Mouse (Mus musculus): ENCODE measurements at regions not wholly inside any gene's neighbourhood (a gene's known extent, or its start where the extent isn't known, plus 50 kb on each side); places are given as distances from the start of the nearest gene placed in this dataset.
A peak's percentile ranks its signal among the peaks of the same experiment; 100 is the strongest.

GRCm38 (mm10) chr3:52607379-52608085 lies 339.4 kb downstream of the Foxo1 start:
- intact Hi-C loops (cut with DNase I) = loop anchor here (5.0 kb wide), 2 partner anchors 35 to 150 kb away; no protein-coding TSS in a partner anchor
- H3K27ac ChIP-seq = peak overlapping the region; percentile 46
- no peak overlapping the region for H3K4me3 ChIP-seq
- DNase-seq = peak; percentile 52
- no peak for TF ChIP-seq CTCF (IDR thresholded peaks at IDR 0.05)

DNA sequence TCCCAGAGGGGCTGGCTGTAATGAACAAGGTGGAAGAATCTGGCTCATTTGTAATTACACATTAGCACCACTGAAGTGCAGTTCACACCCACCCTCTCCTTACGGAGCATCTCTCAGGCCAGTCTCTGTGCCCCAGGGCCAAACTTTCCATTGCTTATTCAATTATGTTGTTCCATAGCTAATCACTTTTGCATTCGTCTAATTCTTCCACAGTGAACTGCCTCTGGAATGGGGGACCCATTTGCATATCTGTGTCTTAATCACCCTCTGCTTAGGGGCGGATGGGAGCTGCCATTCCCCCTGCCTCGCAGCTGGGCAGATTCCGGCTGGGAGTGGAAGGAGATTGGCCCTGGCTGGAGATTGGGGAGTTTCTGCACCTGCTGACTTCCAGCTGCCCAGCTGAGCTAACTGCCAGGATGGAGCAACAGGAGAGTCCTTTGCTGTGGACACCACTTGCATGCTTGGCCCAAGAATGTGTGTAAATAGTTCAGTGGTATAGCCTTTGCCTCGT lies 337.2 kb downstream of the Foxo1 start:
- H3K27ac ChIP-seq = peak overlapping the region; percentile 57
- DNase-seq = peak; percentile 62
- H3K4me3 ChIP-seq = no peak overlapping the region
- intact Hi-C loops (cut with DNase I) = loop anchor here (5.0 kb wide), 2 partner anchors 37 to 152 kb away; no protein-coding TSS in a partner anchor
- no peak for TF ChIP-seq CTCF (IDR thresholded peaks at IDR 0.05)

DNA sequence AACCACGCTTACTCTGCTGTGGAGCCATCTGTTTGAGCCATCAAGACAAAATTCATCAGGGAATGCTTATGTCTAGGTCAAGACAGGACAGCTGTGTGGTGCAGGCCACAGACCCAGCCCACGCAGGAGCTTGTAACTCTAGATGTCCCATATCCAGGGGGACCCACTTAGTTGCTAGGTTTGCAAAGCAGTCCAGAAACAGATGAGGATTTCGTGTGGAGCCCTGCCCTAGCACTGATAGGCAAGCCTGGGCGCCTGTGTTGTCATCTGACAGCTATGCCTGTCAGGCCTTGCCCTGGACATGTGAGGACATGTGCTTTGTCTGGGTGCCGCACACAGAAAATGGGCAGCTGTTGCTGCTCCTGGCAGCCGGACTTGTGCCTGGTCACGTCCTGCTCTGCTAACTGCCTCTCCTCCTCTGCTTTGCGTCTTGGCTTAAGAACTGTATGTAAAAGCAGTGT lies 335.1 kb downstream of the Foxo1 start:
- H3K27ac ChIP-seq = peak overlapping the region; percentile 97
- peak; percentile 86 for DNase-seq
- no peak for TF ChIP-seq CTCF (IDR thresholded peaks at IDR 0.05)
- intact Hi-C loops (cut with DNase I) = loop anchor here (2.0 kb wide), 1 partner anchor 72 kb away; no protein-coding TSS in a partner anchor
- 0 out of 2 replicates have a peak overlapping the region, but pooled peaks have one; percentile 11 for H3K4me3 ChIP-seq

DNA sequence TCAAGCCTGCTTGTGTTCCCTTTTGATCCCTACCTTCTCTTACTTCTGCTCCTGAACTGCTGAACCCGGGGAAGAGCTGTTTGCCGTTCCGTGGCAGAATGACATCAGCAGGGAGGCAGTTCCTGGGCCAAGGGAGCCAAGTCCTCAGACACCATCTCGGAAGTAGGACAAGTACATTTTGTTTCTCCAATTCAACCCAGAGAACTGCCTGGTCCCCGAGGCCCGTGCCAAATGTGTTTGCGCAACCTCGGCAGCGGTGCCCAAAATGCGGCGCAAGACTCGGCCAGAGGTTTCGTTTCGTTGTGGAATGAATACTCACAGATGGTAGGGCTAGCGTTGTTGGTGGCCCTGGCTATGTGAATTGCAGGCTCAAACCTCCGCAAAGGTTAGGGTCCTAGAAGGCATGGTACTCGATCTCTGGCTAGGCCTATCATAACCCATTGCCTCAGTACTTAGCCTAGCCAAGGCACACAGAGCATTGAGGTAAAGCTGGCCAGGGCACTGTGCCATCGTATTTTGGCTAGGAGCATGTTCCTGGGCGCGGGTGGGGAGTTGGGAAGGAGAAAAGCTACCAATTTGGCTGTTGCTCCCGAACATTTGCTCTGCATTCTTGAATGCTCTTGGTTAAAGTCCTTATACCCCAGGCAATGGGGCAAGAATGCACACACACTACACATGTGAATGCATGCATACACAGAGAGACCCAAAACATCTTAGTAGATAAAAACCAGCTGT lies 333.0 kb downstream of the Foxo1 start:
- intact Hi-C loops (cut with DNase I) = no loop called here

GRCm38 (mm10) chr3:52600581-52600980 lies 332.4 kb downstream of the Foxo1 start:
- Histone ChIP-seq H3K27ac (peak overlapping the region; percentile 97), H3K4me3 (peak overlapping the region; percentile 65)
- intact Hi-C loops (cut with DNase I) = no loop called here
- TF ChIP-seq CTCF (IDR thresholded peaks at IDR 0.05) = no peak
- peak; percentile 88 for DNase-seq

More for the DNA sequence above, 333.0 kb downstream of the Foxo1 start:
- H3K4me3 ChIP-seq = peak overlapping the region; percentile 65
- peak; percentile 98 for DNase-seq
- H3K27ac ChIP-seq = peak overlapping the region; percentile 97
- TF ChIP-seq CTCF (IDR thresholded peaks at IDR 0.05) = no peak

GRCm38 (mm10) chr3:52600146-52600545 lies 332.0 kb downstream of the Foxo1 start:
- DNase-seq = peak; percentile 89
- peak overlapping the region; percentile 97 for H3K27ac ChIP-seq
- no peak for TF ChIP-seq CTCF (IDR thresholded peaks at IDR 0.05)

DNA sequence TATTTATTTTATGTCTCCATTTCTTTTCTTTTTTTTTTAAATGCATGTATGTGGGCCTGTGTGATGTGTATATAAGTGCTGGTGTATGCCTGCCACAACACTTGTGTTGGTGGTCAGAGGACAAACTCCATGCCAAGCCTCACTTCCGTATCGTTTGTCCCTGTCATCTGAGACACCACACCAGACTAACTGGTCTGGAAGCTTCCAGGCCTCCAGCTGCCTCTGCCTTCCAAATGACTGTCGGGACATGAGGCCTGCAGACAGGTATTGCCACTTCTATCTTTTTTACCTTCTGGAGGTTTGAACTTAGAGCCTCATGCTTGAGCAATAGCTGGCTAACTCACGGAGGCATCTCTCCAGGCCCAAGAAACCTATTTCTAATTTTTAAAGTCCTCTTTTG lies 318.3 kb downstream of the Foxo1 start:
- Histone ChIP-seq H3K4me3 (no peak overlapping the region), H3K27ac (no peak overlapping the region)
- DNase-seq = peak; percentile 41
- intact Hi-C loops (cut with DNase I) = loop anchor here (10.0 kb wide), 1 partner anchor 182 kb away; no protein-coding TSS in a partner anchor
- no peak for TF ChIP-seq CTCF (IDR thresholded peaks at IDR 0.05)

More at GRCm38 (mm10) chr3:52600146-52600545, 332.0 kb downstream of the Foxo1 start:
- H3K4me3 ChIP-seq = peak overlapping the region; percentile 65; the same call in 1 of the 2 replicates
- intact Hi-C loops (cut with DNase I) = no loop called here

DNA sequence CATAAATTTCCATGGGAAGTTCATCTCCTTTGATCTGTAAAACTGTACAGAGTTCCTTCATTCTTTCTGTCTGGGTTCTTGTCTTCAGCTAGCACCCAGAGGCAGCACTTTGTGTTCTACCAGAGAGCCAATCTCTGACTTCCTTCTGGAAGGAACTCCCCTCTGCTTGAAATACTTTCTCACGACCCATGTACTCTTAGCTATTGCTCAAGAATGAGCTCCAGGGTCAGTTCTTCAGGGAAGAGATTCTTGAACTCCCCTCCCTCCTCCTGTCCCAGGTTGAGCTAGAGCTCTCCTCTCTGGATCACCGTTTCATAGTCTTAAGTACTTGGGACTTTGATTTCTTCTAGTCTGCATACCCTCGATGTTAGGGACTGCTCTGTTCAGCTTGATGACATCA lies 311.8 kb downstream of the Foxo1 start:
- intact Hi-C loops (cut with DNase I) = loop anchor here (5.0 to 10.0 kb wide), 2 partner anchors 38 to 175 kb away; no protein-coding TSS in a partner anchor
- DNase-seq = no peak
- TF ChIP-seq CTCF (IDR thresholded peaks at IDR 0.05) = no peak

DNA sequence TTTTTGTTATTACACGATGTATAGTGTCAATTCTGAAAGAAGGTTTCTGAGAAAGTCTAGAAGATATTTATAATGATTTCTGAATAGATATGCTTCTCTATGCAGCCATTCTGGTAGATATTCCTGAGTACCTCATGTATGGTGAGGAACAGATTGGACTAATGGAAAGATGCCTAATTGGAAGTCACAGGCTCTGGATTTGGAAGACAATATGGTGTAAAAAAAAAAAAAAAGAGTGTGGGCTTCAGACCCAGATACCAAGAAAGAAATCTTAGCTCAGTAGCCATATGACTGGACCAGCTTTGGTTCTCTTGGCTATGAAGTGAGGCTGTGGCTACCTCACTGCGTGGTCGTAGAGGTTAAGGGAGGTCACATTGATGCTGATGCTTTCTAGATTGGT lies 311.0 kb downstream of the Foxo1 start:
- H3K4me3 ChIP-seq = no peak overlapping the region
- intact Hi-C loops (cut with DNase I) = no loop called here
- TF ChIP-seq CTCF (IDR thresholded peaks at IDR 0.05) = no peak
- 0 out of 2 replicates have a peak overlapping the region, but pooled peaks have one; percentile 20 for H3K27ac ChIP-seq
- DNase-seq = no peak

More for the DNA sequence above, 311.8 kb downstream of the Foxo1 start:
- Histone ChIP-seq H3K4me3 (no peak overlapping the region), H3K27ac (peak overlapping the region; percentile 20; the same call in 1 of the 2 replicates)

DNA sequence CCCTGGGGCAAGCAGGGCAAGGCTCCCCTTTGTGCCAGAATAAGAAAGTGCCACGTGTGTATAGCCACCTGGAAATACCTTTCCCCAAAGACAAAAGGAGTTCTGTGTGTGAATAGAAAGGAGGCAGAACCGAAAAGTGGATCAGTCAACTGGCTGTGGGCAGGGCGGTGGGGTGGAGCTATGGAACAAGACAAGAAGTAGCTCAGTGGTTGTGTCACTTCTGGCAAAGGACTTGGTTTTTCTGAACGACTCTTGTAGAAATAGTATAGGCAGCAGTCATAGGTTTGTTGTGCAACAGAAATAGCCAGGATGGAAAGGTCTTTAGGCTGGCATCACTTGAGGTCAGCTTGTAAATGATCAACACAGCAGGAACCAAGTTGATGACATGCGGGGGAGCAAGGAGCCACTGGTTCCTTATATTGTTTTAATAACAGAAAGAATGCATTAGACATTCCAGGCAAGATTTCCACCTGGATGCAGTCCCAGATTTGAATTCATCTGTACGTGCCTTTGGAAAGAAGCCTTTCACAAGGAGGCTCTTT lies 308.6 kb downstream of the Foxo1 start:
- Histone ChIP-seq H3K4me3 (no peak overlapping the region), H3K27ac (no peak overlapping the region)
- no peak for TF ChIP-seq CTCF (IDR thresholded peaks at IDR 0.05)
- no peak for DNase-seq
- intact Hi-C loops (cut with DNase I) = no loop called here

- Histone ChIP-seq H3K4me3 (no peak overlapping the region), H3K27ac (no peak overlapping the region)
- no peak for TF ChIP-seq CTCF (IDR thresholded peaks at IDR 0.05)
- intact Hi-C loops (cut with DNase I) = no loop called here
- no peak for DNase-seq
Measured at GRCm38 (mm10) chr3:52575237-52575798, 307.2 kb downstream of the Foxo1 start.

GRCm38 (mm10) chr3:52574341-52574740 lies 306.2 kb downstream of the Foxo1 start:
- no peak overlapping the region for H3K4me3 ChIP-seq
- DNase-seq = no peak
- TF ChIP-seq CTCF (IDR thresholded peaks at IDR 0.05) = no peak
- H3K27ac ChIP-seq = no peak overlapping the region
- intact Hi-C loops (cut with DNase I) = no loop called here
